16 mouse cellular contexts compared by ENCODE assay signal in genomic region chr5:34641991-34642390, GRCm38 (mm10).
"Had no signal": no experiment of that assay in that cellular context is flagged by ENCODE, and none has a peak within 500 bp of the region (broad histone marks: within the 10 kb centered on the region; RNA-seq: fewer than 3 reads in every experiment).

No protein-coding gene starts in this region.

- H3K27ac ChIP-seq: lung, embryonic 15.5 days; macrophage; midbrain, embryonic 13.5 days; midbrain, embryonic 15.5 days; neural tube, embryonic 12.5 days; stomach, embryonic 15.5 days; stomach, postnatal 0 days had no signal

- H3K9me3 ChIP-seq: lung, embryonic 15.5 days; megakaryocyte, embryonic 14.5 days; midbrain, embryonic 13.5 days; midbrain, embryonic 15.5 days; neural tube, embryonic 12.5 days; stomach, embryonic 15.5 days had no signal

- H3K4me3 ChIP-seq: lung, embryonic 15.5 days; megakaryocyte, embryonic 14.5 days; midbrain, embryonic 13.5 days; midbrain, embryonic 15.5 days; neural tube, embryonic 12.5 days; stomach, embryonic 15.5 days had no signal

- H3K9ac ChIP-seq: lung, embryonic 15.5 days; midbrain, embryonic 13.5 days; midbrain, embryonic 15.5 days; neural tube, embryonic 12.5 days; stomach, embryonic 15.5 days had no signal

- H3K4me2 ChIP-seq: lung, embryonic 15.5 days; midbrain, embryonic 11.5 days; midbrain, embryonic 13.5 days; midbrain, embryonic 15.5 days; neural tube, embryonic 12.5 days; stomach, embryonic 15.5 days had no signal

- H3K27me3 ChIP-seq: lung, embryonic 15.5 days; megakaryocyte, embryonic 14.5 days; midbrain, embryonic 13.5 days; midbrain, embryonic 15.5 days; neural tube, embryonic 12.5 days; stomach, embryonic 15.5 days had no signal

- DNase-seq: lung, adult 2 months; lung, postnatal 14 days; lung, postnatal 36 days; right cerebral cortex, postnatal 14 days; thymus, adult 2 months; thymus, postnatal 25 days; thymus, postnatal 4 days had no signal
